Mouse (Mus musculus): ENCODE measurements around the gene Zfp664. TPM values are rescaled to one million over a fixed set of nuclear protein-coding genes. Genes with fewer than 3 reads are reported as not detected.
A peak's percentile ranks its signal among the peaks of the same experiment; 100 is the strongest.

Zfp664 gene
- polyA plus RNA-seq, 1 experiment from 2014 or later = 137 TPM

DNA sequence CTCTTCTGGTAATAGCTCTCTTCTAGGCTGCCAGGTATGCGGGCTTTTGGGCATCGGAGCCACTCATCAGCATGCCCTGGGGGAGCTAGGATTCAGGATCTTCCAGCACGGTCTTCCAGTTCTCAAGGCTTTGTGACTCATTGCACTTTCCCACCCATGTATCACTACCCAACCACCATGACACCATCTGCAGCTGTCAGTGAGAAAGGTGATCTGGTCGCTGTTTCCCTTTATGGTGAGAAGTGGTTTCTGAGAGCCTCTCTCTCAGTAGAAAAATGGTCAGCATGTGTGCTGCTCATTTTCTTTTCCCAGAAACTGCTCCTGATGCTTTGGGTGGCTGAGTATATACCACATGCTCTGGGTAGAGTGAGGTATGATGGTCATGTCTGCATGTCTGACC lies 16.8 kb downstream of the Zfp664 start:
- H3K36me3 ChIP-seq (ENCODE audit: control insufficient read depth, insufficient read depth, low read length) = no peaks in the 10 kb centered on the region; the same call in 1 of the 2 replicates
- no peak for ATAC-seq (ENCODE audit: insufficient number of reproducible peaks, low FRiP score, low TSS enrichment, low read depth)

GRCm38 (mm10) chr5:124879801-124880200 lies 17.3 kb downstream of the Zfp664 start:
- ATAC-seq (ENCODE audit: insufficient number of reproducible peaks, low FRiP score, low TSS enrichment, low read depth) = no peak
- Histone ChIP-seq H3K4me1 (ENCODE audit: control insufficient read depth, insufficient read depth, low read length) (no peaks in the 10 kb centered on the region), H3K4me2 (ENCODE audit: low read depth, severe bottlenecking) (no peak overlapping the region), H3K27ac (replicated peaks; ENCODE audit: low read depth, low read length) (no peak overlapping the region), H3K9me3 (ENCODE audit: control insufficient read depth, low read length) (no peaks in the 10 kb centered on the region), H3K9ac (ENCODE audit: low read length) (no peak overlapping the region), H3K36me3 (ENCODE audit: control insufficient read depth, insufficient read depth, low read length) (peaks cover 3% of the 10 kb centered on the region; the same call in 1 of the 2 replicates), H3K27me3 (ENCODE audit: control insufficient read depth, insufficient read depth, low read length) (no peaks in the 10 kb centered on the region), H3K4me3 (ENCODE audit: low read depth, low read length) (no peak overlapping the region)
- DNase-seq (ENCODE audit: low spot score) = no peak
- 89% methylated on average over 6 of the region's 6 CpGs for WGBS

More for the DNA sequence above, 16.8 kb downstream of the Zfp664 start:
- H3K27ac ChIP-seq (replicated peaks; ENCODE audit: low read depth, low read length) = no peak overlapping the region
- H3K27me3 ChIP-seq (ENCODE audit: control insufficient read depth, insufficient read depth, low read length) = no peaks in the 10 kb centered on the region
- no peak overlapping the region for H3K4me2 ChIP-seq (ENCODE audit: low read depth, severe bottlenecking)
- no peak overlapping the region for H3K9ac ChIP-seq (ENCODE audit: low read length)
- no peak for DNase-seq (ENCODE audit: low spot score)
- H3K4me3 ChIP-seq (ENCODE audit: low read depth, low read length) = no peak overlapping the region
- no peaks in the 10 kb centered on the region for H3K4me1 ChIP-seq (ENCODE audit: control insufficient read depth, insufficient read depth, low read length)
- 95% methylated on average over 4 of the region's 4 CpGs for WGBS
- H3K9me3 ChIP-seq (ENCODE audit: control insufficient read depth, low read length) = no peaks in the 10 kb centered on the region

DNA sequence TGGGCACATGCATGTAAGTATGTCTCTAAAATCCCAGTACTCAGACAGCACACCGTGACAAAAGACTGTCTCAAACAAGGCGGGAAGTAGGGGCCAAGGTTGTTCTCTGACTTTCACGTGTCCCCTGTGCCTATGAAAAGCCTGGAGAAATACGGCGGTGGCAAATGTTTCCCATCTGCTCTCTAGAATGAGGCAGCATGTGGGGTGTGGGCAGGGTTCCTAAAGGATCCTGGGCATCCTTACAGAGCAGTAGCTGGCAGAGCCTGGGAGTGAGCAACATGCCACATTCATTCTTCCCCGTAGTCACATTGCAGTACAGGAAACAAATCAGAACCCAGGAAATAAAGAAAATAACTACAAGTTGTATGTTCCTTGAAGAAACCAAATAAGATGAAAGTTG lies 21.4 kb downstream of the Zfp664 start:
- DNase-seq (ENCODE audit: low spot score) (no peak), ATAC-seq (ENCODE audit: insufficient number of reproducible peaks, low FRiP score, low TSS enrichment, low read depth) (no peak)
- no peak overlapping the region for H3K4me2 ChIP-seq (ENCODE audit: low read depth, severe bottlenecking)
- no peaks in the 10 kb centered on the region for H3K4me1 ChIP-seq (ENCODE audit: control insufficient read depth, insufficient read depth, low read length)
- H3K4me3 ChIP-seq (ENCODE audit: low read depth, low read length) = no peak overlapping the region
- H3K9me3 ChIP-seq (ENCODE audit: control insufficient read depth, low read length) = no peaks in the 10 kb centered on the region
- H3K36me3 ChIP-seq (ENCODE audit: control insufficient read depth, insufficient read depth, low read length) = peaks cover 23% of the 10 kb centered on the region; the same call in 1 of the 2 replicates
- no peak overlapping the region for H3K27ac ChIP-seq (replicated peaks; ENCODE audit: low read depth, low read length)
- no peak overlapping the region for H3K9ac ChIP-seq (ENCODE audit: low read length)
- WGBS = 86% methylated on average over 6 of the region's 6 CpGs
- no peaks in the 10 kb centered on the region for H3K27me3 ChIP-seq (ENCODE audit: control insufficient read depth, insufficient read depth, low read length)

DNA sequence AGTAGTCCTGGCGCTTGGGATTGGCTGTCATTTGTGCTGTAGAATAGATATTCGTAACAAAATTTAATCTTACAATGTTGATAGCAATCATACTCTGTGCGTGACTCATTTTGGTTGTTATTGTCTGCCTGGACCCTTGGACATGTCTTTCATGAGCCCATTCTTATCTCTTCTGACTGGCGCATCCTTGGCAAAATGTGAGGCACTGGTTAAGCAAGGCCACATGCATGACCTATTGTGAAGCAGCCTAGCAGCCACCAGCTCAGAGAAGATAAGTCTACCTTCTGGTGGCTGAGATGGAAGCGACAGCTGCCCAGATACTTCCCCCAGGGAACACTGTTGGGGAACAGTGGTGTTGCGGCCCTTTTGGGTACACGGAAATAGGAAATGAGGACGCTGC lies 26.2 kb downstream of the Zfp664 start:
- Histone ChIP-seq H3K9ac (ENCODE audit: low read length) (no peak overlapping the region), H3K9me3 (ENCODE audit: control insufficient read depth, low read length) (no peaks in the 10 kb centered on the region), H3K27ac (replicated peaks; ENCODE audit: low read depth, low read length) (no peak overlapping the region), H3K4me1 (ENCODE audit: control insufficient read depth, insufficient read depth, low read length) (no peaks in the 10 kb centered on the region), H3K36me3 (ENCODE audit: control insufficient read depth, insufficient read depth, low read length) (peaks cover 23% of the 10 kb centered on the region; the same call in 1 of the 2 replicates), H3K4me2 (ENCODE audit: low read depth, severe bottlenecking) (no peak overlapping the region), H3K4me3 (ENCODE audit: low read depth, low read length) (no peak overlapping the region), H3K27me3 (ENCODE audit: control insufficient read depth, insufficient read depth, low read length) (no peaks in the 10 kb centered on the region)
- ATAC-seq (ENCODE audit: insufficient number of reproducible peaks, low FRiP score, low TSS enrichment, low read depth) (no peak), DNase-seq (ENCODE audit: low spot score) (no peak)
- 96% methylated on average over 8 of the region's 8 CpGs for WGBS

DNA sequence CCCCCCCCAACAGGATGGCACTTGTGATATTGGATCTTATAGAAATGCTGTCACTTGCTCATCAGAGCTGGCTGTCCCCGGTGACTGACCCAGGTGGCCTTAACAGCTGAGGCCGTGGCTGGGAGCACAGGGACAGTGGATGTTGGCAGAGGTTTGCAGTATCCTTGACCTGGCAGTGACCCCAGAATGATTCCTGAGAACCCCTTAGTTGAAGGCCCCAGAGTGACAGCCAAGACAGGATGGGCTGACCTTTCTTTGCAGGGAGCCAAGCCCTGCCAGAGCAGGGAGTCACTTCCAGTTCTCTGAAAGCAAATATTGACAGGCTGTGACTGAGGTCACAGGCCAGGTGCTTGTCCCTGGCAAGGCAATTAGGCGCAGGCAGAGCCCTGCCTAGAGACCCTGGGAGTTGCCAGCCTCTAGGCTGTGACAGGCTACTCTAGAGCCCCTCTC lies 29.5 kb downstream of the Zfp664 start:
- Histone ChIP-seq H3K9ac (ENCODE audit: low read length) (no peak overlapping the region), H3K4me1 (ENCODE audit: control insufficient read depth, insufficient read depth, low read length) (no peaks in the 10 kb centered on the region; the same call in 1 of the 2 replicates), H3K27ac (replicated peaks; ENCODE audit: low read depth, low read length) (no peak overlapping the region), H3K27me3 (ENCODE audit: control insufficient read depth, insufficient read depth, low read length) (no peaks in the 10 kb centered on the region), H3K36me3 (ENCODE audit: control insufficient read depth, insufficient read depth, low read length) (peaks cover 5% of the 10 kb centered on the region; the same call in 1 of the 2 replicates), H3K4me3 (ENCODE audit: low read depth, low read length) (no peak overlapping the region), H3K9me3 (ENCODE audit: control insufficient read depth, low read length) (no peaks in the 10 kb centered on the region), H3K4me2 (ENCODE audit: low read depth, severe bottlenecking) (no peak overlapping the region)
- ATAC-seq (ENCODE audit: insufficient number of reproducible peaks, low FRiP score, low TSS enrichment, low read depth) (no peak), DNase-seq (ENCODE audit: low spot score) (no peak)
- 77% methylated on average over 3 of the region's 3 CpGs for WGBS

DNA sequence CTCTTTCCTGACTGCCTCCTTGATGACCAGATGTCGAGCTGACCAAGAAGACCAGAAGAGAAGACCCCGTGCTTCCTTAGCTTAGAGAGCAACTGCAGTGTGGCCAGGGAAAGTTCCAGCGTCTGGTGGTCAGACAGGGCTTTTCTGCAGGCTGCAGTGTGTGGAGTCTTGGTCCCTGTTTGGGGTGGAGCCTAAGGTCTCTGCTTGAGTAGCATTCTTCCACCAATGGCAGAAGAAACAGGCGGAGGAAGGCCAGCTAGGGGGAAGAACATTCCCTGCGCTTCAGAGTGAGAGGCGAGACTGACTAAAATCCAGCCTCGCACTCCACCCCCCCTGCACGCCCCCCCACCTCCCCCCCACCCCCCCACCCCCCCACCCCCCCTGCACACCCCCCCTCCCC lies 33.6 kb downstream of the Zfp664 start:
- Histone ChIP-seq H3K4me1 (ENCODE audit: control insufficient read depth, insufficient read depth, low read length) (no peaks in the 10 kb centered on the region; the same call in 1 of the 2 replicates), H3K27ac (replicated peaks; ENCODE audit: low read depth, low read length) (no peak overlapping the region)
- WGBS = 32% methylated on average over 8 of the region's 8 CpGs

DNA sequence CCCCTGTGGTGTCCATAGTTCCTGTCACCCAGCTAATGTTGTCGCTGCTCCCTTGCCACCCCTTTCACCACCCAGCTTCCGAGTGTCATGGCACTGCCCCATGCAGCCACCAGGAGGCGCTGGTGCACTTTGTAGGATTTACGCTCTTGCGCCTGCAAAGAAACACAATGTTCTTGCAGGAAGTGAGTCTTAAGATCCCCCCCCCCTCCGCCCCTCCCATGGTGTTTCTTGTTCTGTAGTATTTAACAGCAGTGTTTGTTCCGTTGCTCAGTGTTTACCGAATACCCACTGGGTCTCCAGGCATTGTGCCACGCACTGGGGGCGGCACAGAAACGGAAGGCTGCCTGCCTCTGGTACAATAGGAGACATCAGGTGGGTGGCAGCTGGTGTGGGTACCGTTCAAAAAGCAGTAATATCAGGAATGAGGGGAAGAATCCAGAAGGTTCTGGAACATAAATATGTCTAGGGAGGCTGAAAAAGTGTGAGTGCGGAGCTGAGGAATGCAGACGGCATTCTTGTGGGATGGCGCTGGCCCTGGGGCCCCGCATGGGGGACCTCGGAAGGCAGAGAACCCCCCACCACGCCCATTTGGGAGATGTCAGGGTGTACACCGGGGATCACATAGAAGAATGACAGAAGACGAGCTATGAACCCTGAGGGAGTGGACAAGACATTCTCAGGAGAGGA lies 37.6 kb downstream of the Zfp664 start:
- Histone ChIP-seq H3K4me2 (ENCODE audit: low read depth, severe bottlenecking) (no peak overlapping the region), H3K27ac (replicated peaks; ENCODE audit: low read depth, low read length) (no peak overlapping the region), H3K36me3 (ENCODE audit: control insufficient read depth, insufficient read depth, low read length) (no peaks in the 10 kb centered on the region), H3K4me1 (ENCODE audit: control insufficient read depth, insufficient read depth, low read length) (no peaks in the 10 kb centered on the region; the same call in 1 of the 2 replicates), H3K27me3 (ENCODE audit: control insufficient read depth, insufficient read depth, low read length) (no peaks in the 10 kb centered on the region), H3K9me3 (ENCODE audit: control insufficient read depth, low read length) (no peaks in the 10 kb centered on the region), H3K4me3 (ENCODE audit: low read depth, low read length) (no peak overlapping the region), H3K9ac (ENCODE audit: low read length) (no peak overlapping the region)
- DNase-seq (ENCODE audit: low spot score) (peak; percentile 92), ATAC-seq (ENCODE audit: insufficient number of reproducible peaks, low FRiP score, low TSS enrichment, low read depth) (0 out of 2 replicates have a peak, but pooled peaks have one; percentile 32)
- WGBS = 41% methylated on average over 20 of the region's 20 CpGs

More for the DNA sequence above, 33.6 kb downstream of the Zfp664 start:
- H3K36me3 ChIP-seq (ENCODE audit: control insufficient read depth, insufficient read depth, low read length) = no peaks in the 10 kb centered on the region
- H3K4me3 ChIP-seq (ENCODE audit: low read depth, low read length) = no peak overlapping the region
- no peaks in the 10 kb centered on the region for H3K27me3 ChIP-seq (ENCODE audit: control insufficient read depth, insufficient read depth, low read length)
- DNase-seq (ENCODE audit: low spot score) (no peak), ATAC-seq (ENCODE audit: insufficient number of reproducible peaks, low FRiP score, low TSS enrichment, low read depth) (no peak)
- no peak overlapping the region for H3K9ac ChIP-seq (ENCODE audit: low read length)
- H3K9me3 ChIP-seq (ENCODE audit: control insufficient read depth, low read length) = no peaks in the 10 kb centered on the region
- H3K4me2 ChIP-seq (ENCODE audit: low read depth, severe bottlenecking) = no peak overlapping the region

GRCm38 (mm10) chr5:124900738-124901490 lies 38.4 kb downstream of the Zfp664 start:
- no peaks in the 10 kb centered on the region; the same call in 1 of the 2 replicates for H3K4me1 ChIP-seq (ENCODE audit: control insufficient read depth, insufficient read depth, low read length)
- ATAC-seq (ENCODE audit: insufficient number of reproducible peaks, low FRiP score, low TSS enrichment, low read depth) (no peak), DNase-seq (ENCODE audit: low spot score) (no peak)
- no peaks in the 10 kb centered on the region for H3K36me3 ChIP-seq (ENCODE audit: control insufficient read depth, insufficient read depth, low read length)
- 70% methylated on average over 19 of the region's 19 CpGs for WGBS
- no peaks in the 10 kb centered on the region for H3K27me3 ChIP-seq (ENCODE audit: control insufficient read depth, insufficient read depth, low read length)
- H3K9ac ChIP-seq (ENCODE audit: low read length) = no peak overlapping the region
- no peak overlapping the region for H3K4me3 ChIP-seq (ENCODE audit: low read depth, low read length)
- no peaks in the 10 kb centered on the region for H3K9me3 ChIP-seq (ENCODE audit: control insufficient read depth, low read length)
- no peak overlapping the region for H3K4me2 ChIP-seq (ENCODE audit: low read depth, severe bottlenecking)
- H3K27ac ChIP-seq (replicated peaks; ENCODE audit: low read depth, low read length) = no peak overlapping the region
